Mouse (Mus musculus): Measurements from ENCODE around the gene Apba3.

GRCm38 (mm10) chr10:81234206-81234605 lies 32.6 kb upstream of the Apba3 start:
- no peak for TF ChIP-seq POLR2A (IDR thresholded peaks at IDR 0.05; ENCODE audit: low read depth, low read length)
- TF ChIP-seq CTCF (IDR thresholded peaks at IDR 0.05; ENCODE audit: extremely low read depth, insufficient read length, insufficient replicate concordance, low read depth, low read length) = no peak

Data from small intestine, adult 2 months (tissue).